Mouse (Mus musculus) spleen, adult 2 months (tissue): ENCODE data around the gene Bhlhe23.

Experiments
- CTCF ChIP-seq: fragments of 200-500 bp; IDR thresholded peaks from 2 replicates; pipeline ENCODE4 v1.5.1; 2011; ENCODE audit warnings: mild to moderate bottlenecking, inconsistent platforms; ENCODE audit not compliant: insufficient read depth, insufficient read length, insufficient replicate concordance; ENCODE audit errors: extremely low read depth
- POLR2A ChIP-seq: fragments of 200-500 bp; IDR thresholded peaks from 2 replicates; pipeline ENCODE4 v1.6.1; 2011; ENCODE audit warnings: low read depth, low read length, inconsistent platforms

DNA sequence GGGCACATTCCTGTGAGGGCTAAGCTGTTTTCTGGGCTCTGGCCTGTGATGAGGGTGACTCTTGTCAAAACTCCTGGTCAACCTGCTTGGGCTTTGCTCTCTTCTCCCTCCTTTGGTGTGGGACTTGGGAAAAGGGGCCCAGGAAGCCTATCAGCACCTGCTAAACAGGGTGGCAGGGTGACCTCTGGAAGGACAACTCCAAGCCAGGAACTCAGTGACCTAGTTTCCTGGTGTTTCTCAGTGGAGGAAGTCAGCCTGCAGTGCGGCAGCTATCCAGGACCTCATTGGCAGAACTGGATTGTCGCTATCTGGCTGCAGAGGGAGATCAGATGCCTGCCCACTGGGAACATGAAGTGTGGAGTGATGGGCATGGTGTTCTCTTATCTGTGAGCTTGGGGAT is 11.7 kb upstream of the Bhlhe23 start:
- no peak for TF ChIP-seq POLR2A
- TF ChIP-seq CTCF: no peak
